Mouse (Mus musculus): ENCODE results near the gene Vdac2. TPM values are rescaled to one million over a fixed set of nuclear protein-coding genes. Genes with fewer than 3 reads are reported as not detected.

Vdac2 gene
- 300 and 327 TPM in 2 replicates for polyA plus RNA-seq (2015; fragmentation: Nextera tagmentation; extraction: Ambion mirVana)

DNA sequence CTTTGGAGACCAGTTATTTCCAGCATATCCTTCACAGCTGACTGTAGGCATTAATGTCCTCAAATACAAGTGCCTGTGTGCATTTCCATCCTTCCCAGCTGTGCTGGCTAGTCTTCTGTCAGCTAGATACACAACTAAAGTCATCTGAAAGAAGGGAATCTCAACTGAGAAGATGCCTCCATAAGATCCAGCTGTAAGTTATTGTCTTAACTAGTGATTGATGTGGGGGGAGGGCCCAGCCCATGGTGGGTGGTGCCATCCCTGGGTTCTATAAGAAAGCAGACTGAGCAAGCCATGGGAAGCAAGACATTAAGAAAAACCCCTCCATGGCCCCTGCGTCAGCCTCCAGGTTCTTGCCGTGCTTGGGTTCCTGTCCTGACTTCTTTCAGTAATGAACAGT is at the start of gene Vdac2:
Gene Vdac2, plus strand, starts transcription at position 301 of the 400 bp plus-strand sequence.
- H3K4me3 ChIP-seq (ENCODE audit: low read length), result no peak within 1 kb of the TSS
- H3K27me3 ChIP-seq (replicated peaks; ENCODE audit: control insufficient read depth, insufficient read depth, low read length), result no peaks in the 10 kb centered on the region
- H3K4me1 ChIP-seq (ENCODE audit: control insufficient read depth, insufficient read depth, low read depth, low read length), result no peaks in the 10 kb centered on the region
- WGBS, result 68% methylated on average over 2 of the region's 2 CpGs
- H3K4me2 ChIP-seq (ENCODE audit: low read length), result no peak within 1 kb of the TSS
- H3K36me3 ChIP-seq (ENCODE audit: control insufficient read depth, insufficient read depth, low read length), result no peaks in the 10 kb centered on the region
- no peak within 1 kb of the TSS for H3K27ac ChIP-seq (ENCODE audit: low read depth, low read length)
- no peak within 1 kb of the TSS for H3K9ac ChIP-seq (ENCODE audit: low read depth, low read length)
- ATAC-seq, result no peak
- H3K9me3 ChIP-seq (ENCODE audit: control insufficient read depth, low read length), result no peaks in the 10 kb centered on the region

DNA sequence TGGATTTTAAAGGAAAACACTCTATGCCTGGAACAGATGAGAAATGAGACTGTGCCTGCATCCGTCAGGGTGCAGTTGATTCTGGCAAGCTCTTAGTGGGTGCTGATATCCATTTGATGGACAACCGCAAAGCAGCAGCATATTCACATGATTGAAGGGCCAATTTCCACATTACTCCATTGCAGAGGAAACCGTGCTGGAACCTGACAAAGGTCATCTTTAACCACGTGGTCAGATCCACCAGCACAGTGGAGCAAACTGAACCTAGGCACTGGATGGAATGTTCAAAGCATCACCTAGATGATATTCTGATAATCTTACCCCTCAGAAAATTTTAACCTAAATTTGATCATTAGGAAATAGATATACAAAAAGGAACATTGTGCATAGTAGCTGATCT is 48.8 kb upstream of the Vdac2 start:
- H3K27ac ChIP-seq (ENCODE audit: low read depth, low read length), result no peak overlapping the region
- peaks cover 13% of the 10 kb centered on the region for H3K36me3 ChIP-seq (ENCODE audit: control insufficient read depth, insufficient read depth, low read length)
- no peaks in the 10 kb centered on the region for H3K27me3 ChIP-seq (replicated peaks; ENCODE audit: control insufficient read depth, insufficient read depth, low read length)
- no peak for ATAC-seq
- H3K9ac ChIP-seq (ENCODE audit: low read depth, low read length), result no peak overlapping the region
- H3K4me2 ChIP-seq (ENCODE audit: low read length), result no peak overlapping the region
- 89% methylated on average over 4 of the region's 4 CpGs for WGBS
- no peaks in the 10 kb centered on the region for H3K9me3 ChIP-seq (ENCODE audit: control insufficient read depth, low read length)
- no peak overlapping the region for H3K4me3 ChIP-seq (ENCODE audit: low read length)
- H3K4me1 ChIP-seq (ENCODE audit: control insufficient read depth, insufficient read depth, low read depth, low read length), result no peaks in the 10 kb centered on the region

DNA sequence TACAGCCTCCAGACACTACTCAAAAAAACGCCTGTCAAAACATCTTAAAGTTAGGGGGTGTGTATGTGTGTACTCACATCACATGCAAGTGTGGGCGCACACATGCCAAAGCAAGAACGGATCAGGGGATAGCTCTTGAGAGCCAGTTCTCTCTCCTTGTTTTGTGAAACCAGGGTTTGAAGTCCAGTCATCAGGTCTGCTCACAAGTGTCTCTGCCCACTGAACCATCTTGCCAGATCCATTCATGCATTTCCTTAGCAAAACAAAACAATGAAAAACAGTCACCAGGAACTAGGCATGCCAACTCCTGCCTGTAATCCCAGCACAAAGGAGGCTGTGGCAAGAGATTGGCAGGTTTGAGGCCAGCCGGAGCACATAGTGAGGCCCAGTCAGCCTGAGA is 38.5 kb upstream of the Vdac2 start:
- Histone ChIP-seq H3K4me3 (ENCODE audit: low read length) (no peak overlapping the region), H3K9ac (ENCODE audit: low read depth, low read length) (no peak overlapping the region), H3K9me3 (ENCODE audit: control insufficient read depth, low read length) (no peaks in the 10 kb centered on the region), H3K27me3 (replicated peaks; ENCODE audit: control insufficient read depth, insufficient read depth, low read length) (no peaks in the 10 kb centered on the region), H3K36me3 (ENCODE audit: control insufficient read depth, insufficient read depth, low read length) (peaks cover 5% of the 10 kb centered on the region; the same call in 1 of the 2 replicates), H3K4me2 (ENCODE audit: low read length) (no peak overlapping the region), H3K4me1 (ENCODE audit: control insufficient read depth, insufficient read depth, low read depth, low read length) (no peaks in the 10 kb centered on the region), H3K27ac (ENCODE audit: low read depth, low read length) (no peak overlapping the region)
- ATAC-seq, result no peak
- 78% methylated on average over 4 of the region's 4 CpGs for WGBS

DNA sequence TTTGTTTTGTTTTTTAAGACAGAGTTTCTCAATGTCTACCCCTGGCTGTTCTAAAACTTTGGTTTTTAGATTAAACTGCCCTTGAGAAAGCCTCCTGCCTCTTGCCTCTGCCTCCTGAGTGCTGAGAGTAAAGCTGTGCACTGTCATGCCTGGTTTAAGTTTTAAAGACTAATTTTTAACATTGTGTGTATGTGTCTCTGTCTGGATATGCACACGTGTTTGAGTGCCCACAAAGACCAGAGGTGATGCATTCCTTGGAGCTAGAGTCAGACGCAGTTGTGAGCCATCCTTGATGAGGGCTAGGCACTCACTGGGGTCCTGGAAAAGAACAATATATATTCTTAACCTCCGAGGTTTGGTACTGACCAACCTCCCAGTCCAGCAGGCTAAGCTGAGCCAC is 37.7 kb upstream of the Vdac2 start:
- Histone ChIP-seq H3K36me3 (ENCODE audit: control insufficient read depth, insufficient read depth, low read length) (peaks cover 7% of the 10 kb centered on the region), H3K4me1 (ENCODE audit: control insufficient read depth, insufficient read depth, low read depth, low read length) (no peaks in the 10 kb centered on the region), H3K4me2 (ENCODE audit: low read length) (no peak overlapping the region), H3K9me3 (ENCODE audit: control insufficient read depth, low read length) (no peaks in the 10 kb centered on the region), H3K9ac (ENCODE audit: low read depth, low read length) (no peak overlapping the region), H3K27ac (ENCODE audit: low read depth, low read length) (no peak overlapping the region), H3K4me3 (ENCODE audit: low read length) (no peak overlapping the region), H3K27me3 (replicated peaks; ENCODE audit: control insufficient read depth, insufficient read depth, low read length) (no peaks in the 10 kb centered on the region)
- 86% methylated on average over 3 of the region's 3 CpGs for WGBS
- no peak for ATAC-seq

DNA sequence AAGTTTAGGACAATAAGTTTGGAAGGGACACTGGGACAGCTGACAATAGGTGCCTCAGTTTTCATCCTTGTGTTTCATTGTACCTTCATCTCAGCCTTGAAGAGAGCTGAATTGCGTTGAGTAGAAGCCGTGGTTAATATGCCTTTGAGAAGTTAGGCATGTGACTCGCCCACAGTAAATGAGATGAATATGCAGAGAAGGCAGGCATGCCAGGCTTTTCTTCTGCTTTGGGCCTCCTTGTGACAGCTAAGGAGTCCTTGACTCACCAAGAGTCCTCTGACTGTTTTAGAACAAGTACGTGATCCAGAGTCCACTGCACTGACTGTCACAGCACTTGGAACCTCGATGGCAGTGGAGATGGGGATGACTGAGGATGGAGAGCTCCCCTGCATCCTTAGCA is 36.9 kb upstream of the Vdac2 start:
- Histone ChIP-seq H3K36me3 (ENCODE audit: control insufficient read depth, insufficient read depth, low read length) (peaks cover 11% of the 10 kb centered on the region), H3K4me3 (ENCODE audit: low read length) (no peak overlapping the region), H3K27ac (ENCODE audit: low read depth, low read length) (no peak overlapping the region), H3K4me2 (ENCODE audit: low read length) (no peak overlapping the region), H3K9me3 (ENCODE audit: control insufficient read depth, low read length) (no peaks in the 10 kb centered on the region), H3K27me3 (replicated peaks; ENCODE audit: control insufficient read depth, insufficient read depth, low read length) (no peaks in the 10 kb centered on the region), H3K4me1 (ENCODE audit: control insufficient read depth, insufficient read depth, low read depth, low read length) (no peaks in the 10 kb centered on the region), H3K9ac (ENCODE audit: low read depth, low read length) (no peak overlapping the region)
- no peak for ATAC-seq
- 95% methylated on average over 5 of the region's 5 CpGs for WGBS

DNA sequence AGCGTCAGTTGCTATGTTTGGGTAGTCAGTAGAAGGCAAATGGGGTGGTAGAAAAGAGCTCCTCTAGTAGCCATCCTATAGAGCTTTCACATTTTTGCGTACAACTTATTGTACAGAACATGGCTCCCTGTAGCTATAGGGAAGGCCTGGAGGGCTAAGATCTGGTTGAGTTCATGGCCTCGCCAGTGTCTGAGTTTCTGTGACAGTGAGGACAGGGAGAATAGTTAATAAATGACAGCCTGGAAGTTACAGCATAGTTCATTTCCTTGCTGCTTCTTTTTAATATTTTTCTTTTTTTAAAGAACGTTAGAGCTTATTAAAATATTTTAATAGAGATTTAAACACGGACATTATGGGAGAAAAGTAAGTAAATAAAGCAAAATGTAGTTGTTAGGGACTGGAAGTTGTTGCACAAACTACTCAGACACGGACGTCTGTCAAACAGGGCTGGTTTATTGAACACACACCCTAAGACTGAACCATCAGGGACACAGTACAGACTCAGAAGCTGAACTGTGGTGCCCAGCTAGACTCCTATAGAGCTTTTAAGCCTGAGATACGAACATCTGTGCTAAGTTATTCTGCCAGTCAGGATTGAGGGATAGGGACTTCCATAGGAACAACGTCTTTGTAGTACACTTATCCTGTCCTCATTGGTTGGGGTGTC is 34.3 kb upstream of the Vdac2 start:
- Histone ChIP-seq H3K9me3 (ENCODE audit: control insufficient read depth, low read length) (no peaks in the 10 kb centered on the region), H3K36me3 (ENCODE audit: control insufficient read depth, insufficient read depth, low read length) (peaks cover 11% of the 10 kb centered on the region), H3K4me3 (ENCODE audit: low read length) (no peak overlapping the region), H3K27ac (ENCODE audit: low read depth, low read length) (no peak overlapping the region), H3K4me2 (ENCODE audit: low read length) (no peak overlapping the region), H3K9ac (ENCODE audit: low read depth, low read length) (no peak overlapping the region), H3K4me1 (ENCODE audit: control insufficient read depth, insufficient read depth, low read depth, low read length) (no peaks in the 10 kb centered on the region), H3K27me3 (replicated peaks; ENCODE audit: control insufficient read depth, insufficient read depth, low read length) (no peaks in the 10 kb centered on the region)
- WGBS, result 93% methylated on average over 9 of the region's 9 CpGs
- ATAC-seq, result no peak

DNA sequence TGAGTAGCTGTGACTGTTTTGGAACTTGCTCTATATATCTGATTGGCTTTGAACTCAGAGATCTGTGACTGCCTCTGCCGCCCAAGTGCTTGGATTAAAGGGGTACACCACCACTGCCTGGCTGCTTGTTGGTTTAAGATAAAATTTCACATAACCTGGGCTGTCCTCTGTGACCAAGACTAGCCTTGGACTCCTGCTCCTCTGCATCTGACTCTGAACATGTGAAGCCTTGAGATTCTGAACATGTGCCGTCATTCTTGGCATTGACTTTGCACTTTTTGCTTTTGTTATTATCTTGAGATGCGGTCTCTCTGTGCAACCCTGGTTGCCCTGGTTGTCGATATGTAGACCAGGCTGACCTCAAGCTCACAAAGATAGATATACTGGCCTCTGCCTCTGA is 33.3 kb upstream of the Vdac2 start:
- WGBS, result 96% methylated on average over 4 of the region's 4 CpGs
- H3K4me1 ChIP-seq (ENCODE audit: control insufficient read depth, insufficient read depth, low read depth, low read length), result no peaks in the 10 kb centered on the region
- no peak overlapping the region for H3K27ac ChIP-seq (ENCODE audit: low read depth, low read length)
- no peaks in the 10 kb centered on the region for H3K9me3 ChIP-seq (ENCODE audit: control insufficient read depth, low read length)
- H3K4me3 ChIP-seq (ENCODE audit: low read length), result no peak overlapping the region
- no peak overlapping the region for H3K4me2 ChIP-seq (ENCODE audit: low read length)
- H3K9ac ChIP-seq (ENCODE audit: low read depth, low read length), result no peak overlapping the region
- H3K27me3 ChIP-seq (replicated peaks; ENCODE audit: control insufficient read depth, insufficient read depth, low read length), result no peaks in the 10 kb centered on the region
- peaks cover 8% of the 10 kb centered on the region for H3K36me3 ChIP-seq (ENCODE audit: control insufficient read depth, insufficient read depth, low read length)
- ATAC-seq, result no peak

DNA sequence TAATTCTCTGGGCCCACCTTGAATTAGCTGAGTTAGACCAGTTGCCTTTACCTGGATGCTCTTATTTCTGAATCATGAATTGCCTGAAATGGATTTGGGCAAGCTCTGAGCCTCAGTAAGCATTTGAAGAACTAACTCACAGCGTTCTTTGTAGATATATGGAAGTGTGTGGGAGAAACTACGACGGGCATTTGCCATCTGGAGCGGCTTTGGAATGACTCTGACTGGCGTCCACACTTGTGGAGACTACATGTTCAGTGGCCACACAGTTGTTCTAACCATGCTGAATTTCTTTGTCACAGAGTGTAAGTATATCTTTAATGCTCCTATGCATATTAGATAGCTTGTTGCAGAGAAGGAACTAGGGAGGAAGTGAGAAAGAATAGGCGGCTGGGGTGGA is 32.8 kb upstream of the Vdac2 start:
- Histone ChIP-seq H3K4me1 (ENCODE audit: control insufficient read depth, insufficient read depth, low read depth, low read length) (no peaks in the 10 kb centered on the region), H3K4me3 (ENCODE audit: low read length) (no peak overlapping the region), H3K9me3 (ENCODE audit: control insufficient read depth, low read length) (no peaks in the 10 kb centered on the region), H3K9ac (ENCODE audit: low read depth, low read length) (no peak overlapping the region), H3K27ac (ENCODE audit: low read depth, low read length) (no peak overlapping the region), H3K36me3 (ENCODE audit: control insufficient read depth, insufficient read depth, low read length) (peaks cover 8% of the 10 kb centered on the region), H3K27me3 (replicated peaks; ENCODE audit: control insufficient read depth, insufficient read depth, low read length) (no peaks in the 10 kb centered on the region), H3K4me2 (ENCODE audit: low read length) (no peak overlapping the region)
- 96% methylated on average over 6 of the region's 6 CpGs for WGBS
- ATAC-seq, result no peak

DNA sequence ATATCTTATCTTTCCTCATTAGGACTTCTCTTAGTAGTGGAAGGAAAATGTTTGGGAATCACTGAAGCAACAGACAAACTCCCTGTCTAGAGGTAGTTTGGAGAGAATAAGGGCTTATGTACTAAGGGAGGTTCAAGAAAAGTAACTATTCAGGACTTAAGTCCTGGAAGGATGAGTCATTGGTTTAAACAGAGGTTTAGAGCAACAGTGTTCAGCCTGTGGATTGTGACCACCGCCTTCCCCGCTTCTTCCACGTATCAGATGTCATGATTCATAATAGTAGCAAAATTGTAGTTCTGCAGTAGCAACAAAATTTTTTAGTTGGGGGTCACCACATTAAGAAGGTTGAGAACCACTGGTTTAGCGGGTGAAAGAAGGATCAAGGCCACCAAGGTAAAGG is 24.4 kb upstream of the Vdac2 start:
- H3K4me2 ChIP-seq (ENCODE audit: low read length), result no peak overlapping the region
- H3K27ac ChIP-seq (ENCODE audit: low read depth, low read length), result no peak overlapping the region
- H3K27me3 ChIP-seq (replicated peaks; ENCODE audit: control insufficient read depth, insufficient read depth, low read length), result no peaks in the 10 kb centered on the region
- no peak overlapping the region for H3K4me3 ChIP-seq (ENCODE audit: low read length)
- ATAC-seq, result no peak
- WGBS, result 98% methylated on average over 4 of the region's 4 CpGs
- H3K9ac ChIP-seq (ENCODE audit: low read depth, low read length), result no peak overlapping the region
- H3K9me3 ChIP-seq (ENCODE audit: control insufficient read depth, low read length), result no peaks in the 10 kb centered on the region
- H3K36me3 ChIP-seq (ENCODE audit: control insufficient read depth, insufficient read depth, low read length), result no peaks in the 10 kb centered on the region; the same call in 1 of the 2 replicates
- no peaks in the 10 kb centered on the region for H3K4me1 ChIP-seq (ENCODE audit: control insufficient read depth, insufficient read depth, low read depth, low read length)

All from hindbrain, embryonic 16.5 days (tissue).